Mouse (Mus musculus) right cerebral cortex, adult 18-20 months (tissue): ENCODE results near the gene Zfp786.

Experiments used
- DNase-seq: peaks from one replicate; pipeline ENCODE4 v3.0.0; 2022; ENCODE audit warnings: mixed read lengths

Zfp786 gene

GRCm38 (mm10) chr6:47819626-47820325, 10.9 kb downstream of the Zfp786 start:
- DNase-seq, result no peak

- no peak for DNase-seq
These were observed 11.9 kb downstream of the Zfp786 start for GRCm38 (mm10) chr6:47818721-47819120.

- DNase-seq, result no peak
These were observed 14.5 kb downstream of the Zfp786 start for GRCm38 (mm10) chr6:47816151-47816550.

GRCm38 (mm10) chr6:47813257-47813878, 17.3 kb downstream of the Zfp786 start, which contains the start of gene Pdia4:
Gene Pdia4, minus strand, starts transcription at chr6:47813430.
- peak; percentile 99 for DNase-seq

- no peak for DNase-seq
These were observed 18.3 kb downstream of the Zfp786 start for GRCm38 (mm10) chr6:47812271-47812915.

GRCm38 (mm10) chr6:47811324-47811723, 19.3 kb downstream of the Zfp786 start:
- DNase-seq, result no peak

- DNase-seq, result no peak
These were observed 20.5 kb downstream of the Zfp786 start for GRCm38 (mm10) chr6:47810181-47810580.

GRCm38 (mm10) chr6:47809053-47809452, 21.6 kb downstream of the Zfp786 start:
- DNase-seq, result no peak

- DNase-seq, result no peak
These were observed 22.1 kb downstream of the Zfp786 start for GRCm38 (mm10) chr6:47808545-47808944.

- DNase-seq, result no peak
These were observed 23.2 kb downstream of the Zfp786 start for GRCm38 (mm10) chr6:47807419-47807818.

GRCm38 (mm10) chr6:47805520-47805919, 25.1 kb downstream of the Zfp786 start:
- no peak for DNase-seq

- no peak for DNase-seq
These were observed 31.6 kb downstream of the Zfp786 start for GRCm38 (mm10) chr6:47799079-47799478.

- DNase-seq, result peak; percentile 40
These were observed 36.4 kb downstream of the Zfp786 start for GRCm38 (mm10) chr6:47794106-47794830.

GRCm38 (mm10) chr6:47793284-47793683, 37.4 kb downstream of the Zfp786 start:
- DNase-seq, result no peak

- DNase-seq, result no peak
These were observed 38.1 kb downstream of the Zfp786 start for GRCm38 (mm10) chr6:47792533-47792932.

- no peak for DNase-seq
These were observed 39.9 kb downstream of the Zfp786 start for GRCm38 (mm10) chr6:47790745-47791144.

GRCm38 (mm10) chr6:47788821-47789220, 41.8 kb downstream of the Zfp786 start:
- no peak for DNase-seq

- DNase-seq, result peak; percentile 86
These were observed 42.5 kb downstream of the Zfp786 start for GRCm38 (mm10) chr6:47787941-47788736.

- DNase-seq, result no peak
These were observed 45.8 kb downstream of the Zfp786 start for GRCm38 (mm10) chr6:47784707-47785412.

GRCm38 (mm10) chr6:47781091-47781968, 49.3 kb downstream of the Zfp786 start:
- peak; percentile 39 for DNase-seq

- DNase-seq, result no peak
These were observed 50.1 kb downstream of the Zfp786 start for GRCm38 (mm10) chr6:47780576-47781013.
